Mouse (Mus musculus) forebrain, embryonic 14.5 days (tissue): ENCODE measurements around the gene Kat6b. TPM values are rescaled to one million over a fixed set of nuclear protein-coding genes. Genes with fewer than 3 reads are reported as not detected.

Experiments
- ATAC-seq: fragments of 200-750 bp; cut with Nextera tagmentation; 2 replicates; pipeline ENCODE4 v1.8.0; 2017; ENCODE audit warnings: mild to moderate bottlenecking, moderate library complexity
- DNase-seq: peaks from one replicate; pipeline ENCODE4 v3.0.0-alpha.2; 2015; ENCODE audit warnings: low spot score
- H3K27ac ChIP-seq: fragments of 300-500 bp; sonication (generic); 2 replicates; pipeline ENCODE4 v1.5.1; 2014; ENCODE audit warnings: low read depth, mild to moderate bottlenecking, control low read depth, low read length, moderate library complexity
- H3K27me3 ChIP-seq: fragments of 300-500 bp; sonication (generic); replicated peaks from 2 replicates; pipeline ENCODE4 v1.6.1; 2014; ENCODE audit warnings: low read length, control low read depth, mixed read lengths; ENCODE audit not compliant: control insufficient read depth, insufficient read depth
- H3K36me3 ChIP-seq: fragments of 300-500 bp; sonication (generic); 2 replicates; pipeline ENCODE4 v1.6.1; 2014; ENCODE audit warnings: low read length, control low read depth; ENCODE audit not compliant: control insufficient read depth, insufficient read depth
- H3K4me1 ChIP-seq: fragments of 300-500 bp; sonication (generic); 2 replicates; pipeline ENCODE4 v1.6.1; 2014; ENCODE audit warnings: antibody characterized with exemption, low read length, control low read depth; ENCODE audit not compliant: control insufficient read depth, insufficient read depth
- H3K4me2 ChIP-seq: fragments of 300-500 bp; sonication (generic); 2 replicates; pipeline ENCODE4 v1.6.1; 2014; ENCODE audit warnings: mild to moderate bottlenecking, control low read depth, low read length
- H3K4me3 ChIP-seq: fragments of 300-500 bp; sonication (generic); 2 replicates; pipeline ENCODE4 v1.5.1; 2014; ENCODE audit warnings: low read depth, low read length, control low read depth
- H3K9ac ChIP-seq: fragments of 300-500 bp; sonication (generic); 2 replicates; pipeline ENCODE4 v1.6.1; 2014; ENCODE audit warnings: mild to moderate bottlenecking, low read length, control low read depth, moderate library complexity
- H3K9me3 ChIP-seq: fragments of 300-500 bp; sonication (generic); replicated peaks from 2 replicates; pipeline ENCODE4 v1.6.1; 2016; ENCODE audit warnings: low read length, control low read depth, mixed read lengths; ENCODE audit not compliant: control insufficient read depth
- WGBS: fragments of 180-500 bp; shearing (Covaris S2); extraction: QIAGEN DNeasy Blood & Tissue Kit; methylation state at CpG from one replicate; pipeline ENCODE4 v1.1.7; 2014; 5-methylcytosine and 5-hydroxymethylcytosine counted together
- polyA plus RNA-seq: library from polyadenylated mRNA; unstranded; fragments of >200 nt; fragmentation: Nextera tagmentation; extraction: Ambion mirVana; gene quantifications from 2 replicates; pipeline ENCODE4 v1.2.1, GENCODE M21; 2014

Gene Kat6b
- 28.8 and 34.6 TPM in 2 replicates for polyA plus RNA-seq

GRCm38 (mm10) chr14:21481231-21481630 is at the start of gene Kat6b:
TSS of gene Kat6b (plus strand) at chr14:21481434.
- Histone ChIP-seq H3K4me1 (no peaks in the 10 kb centered on the region), H3K4me2 (no peak within 1 kb of the TSS), H3K9ac (no peak within 1 kb of the TSS), H3K36me3 (no peaks in the 10 kb centered on the region), H3K4me3 (no peak within 1 kb of the TSS), H3K27me3 (no peaks in the 10 kb centered on the region), H3K9me3 (no peaks in the 10 kb centered on the region), H3K27ac (no peak within 1 kb of the TSS)
- 94% methylated on average over 7 of the region's 7 CpGs for WGBS
- no peak for DNase-seq
- no peak for ATAC-seq

- WGBS: 90% methylated on average over 4 of the region's 4 CpGs
- H3K9me3 ChIP-seq: no peaks in the 10 kb centered on the region
- H3K4me1 ChIP-seq: peaks cover 4% of the 10 kb centered on the region
- no peak overlapping the region for H3K4me2 ChIP-seq
- no peaks in the 10 kb centered on the region for H3K36me3 ChIP-seq
- no peak overlapping the region for H3K9ac ChIP-seq
- H3K4me3 ChIP-seq: no peak overlapping the region
- no peak for ATAC-seq
- DNase-seq: no peak
- no peaks in the 10 kb centered on the region for H3K27me3 ChIP-seq
- no peak overlapping the region for H3K27ac ChIP-seq
Measured at GRCm38 (mm10) chr14:21433415-21433814, 47.8 kb upstream of the Kat6b start.

- no peaks in the 10 kb centered on the region for H3K27me3 ChIP-seq
- ATAC-seq (no peak), DNase-seq (no peak)
- H3K9me3 ChIP-seq: no peaks in the 10 kb centered on the region
- no peaks in the 10 kb centered on the region for H3K4me1 ChIP-seq
- no peak overlapping the region for H3K4me2 ChIP-seq
- no peak overlapping the region for H3K9ac ChIP-seq
- WGBS: 93% methylated on average over 5 of the region's 5 CpGs
- no peak overlapping the region for H3K27ac ChIP-seq
- H3K4me3 ChIP-seq: no peak overlapping the region
- H3K36me3 ChIP-seq: no peaks in the 10 kb centered on the region
Measured at GRCm38 (mm10) chr14:21433995-21434394, 47.2 kb upstream of the Kat6b start.

- Histone ChIP-seq H3K27ac (no peak overlapping the region), H3K4me2 (no peak overlapping the region), H3K27me3 (no peaks in the 10 kb centered on the region), H3K4me3 (no peak overlapping the region), H3K9ac (no peak overlapping the region), H3K9me3 (no peaks in the 10 kb centered on the region), H3K4me1 (no peaks in the 10 kb centered on the region), H3K36me3 (no peaks in the 10 kb centered on the region)
- ATAC-seq (no peak), DNase-seq (peak; percentile 20)
- WGBS: 48% methylated on average over 9 of the region's 9 CpGs
Measured at GRCm38 (mm10) chr14:21434686-21435085, 46.5 kb upstream of the Kat6b start.

- H3K4me3 ChIP-seq: no peak overlapping the region
- WGBS: 39% methylated on average over 4 of the region's 4 CpGs
- DNase-seq (peak; percentile 51), ATAC-seq (peak; percentile 55)
- H3K27ac ChIP-seq: no peak overlapping the region
- no peaks in the 10 kb centered on the region for H3K36me3 ChIP-seq
- H3K9me3 ChIP-seq: no peaks in the 10 kb centered on the region
- H3K27me3 ChIP-seq: no peaks in the 10 kb centered on the region
- H3K4me1 ChIP-seq: no peaks in the 10 kb centered on the region
- H3K9ac ChIP-seq: no peak overlapping the region
- H3K4me2 ChIP-seq: no peak overlapping the region
Measured at GRCm38 (mm10) chr14:21439785-21440184, 41.4 kb upstream of the Kat6b start.

- Histone ChIP-seq H3K27ac (no peak overlapping the region), H3K9ac (no peak overlapping the region), H3K4me3 (no peak overlapping the region), H3K9me3 (no peaks in the 10 kb centered on the region; the same call in 1 of the 2 replicates), H3K4me2 (no peak overlapping the region), H3K36me3 (no peaks in the 10 kb centered on the region), H3K4me1 (no peaks in the 10 kb centered on the region), H3K27me3 (no peaks in the 10 kb centered on the region)
- no peak for DNase-seq
- 94% methylated on average over 2 of the region's 2 CpGs for WGBS
- ATAC-seq: no peak
Measured at GRCm38 (mm10) chr14:21440526-21440925, 40.7 kb upstream of the Kat6b start.

- ATAC-seq (no peak), DNase-seq (no peak)
- Histone ChIP-seq H3K4me3 (no peak overlapping the region), H3K27ac (no peak overlapping the region), H3K4me1 (no peaks in the 10 kb centered on the region), H3K36me3 (no peaks in the 10 kb centered on the region), H3K9me3 (no peaks in the 10 kb centered on the region; the same call in 1 of the 2 replicates), H3K4me2 (no peak overlapping the region), H3K9ac (no peak overlapping the region), H3K27me3 (no peaks in the 10 kb centered on the region)
- 83% methylated on average over 10 of the region's 10 CpGs for WGBS
Measured at GRCm38 (mm10) chr14:21441772-21442533, 39.3 kb upstream of the Kat6b start.

- Histone ChIP-seq H3K36me3 (no peaks in the 10 kb centered on the region), H3K4me1 (no peaks in the 10 kb centered on the region), H3K9ac (no peak overlapping the region), H3K27ac (no peak overlapping the region), H3K4me3 (no peak overlapping the region), H3K27me3 (no peaks in the 10 kb centered on the region), H3K9me3 (no peaks in the 10 kb centered on the region), H3K4me2 (no peak overlapping the region)
- ATAC-seq: no peak
- no peak for DNase-seq
- WGBS: 66% methylated on average over 4 of the region's 4 CpGs
Measured at GRCm38 (mm10) chr14:21452581-21452980, 28.7 kb upstream of the Kat6b start.

GRCm38 (mm10) chr14:21453896-21454295 is 27.3 kb upstream of the Kat6b start:
- no peaks in the 10 kb centered on the region for H3K27me3 ChIP-seq
- no peak overlapping the region for H3K4me3 ChIP-seq
- H3K27ac ChIP-seq: no peak overlapping the region
- no peaks in the 10 kb centered on the region for H3K36me3 ChIP-seq
- WGBS: 76% methylated on average over 2 of the region's 2 CpGs
- no peaks in the 10 kb centered on the region for H3K4me1 ChIP-seq
- DNase-seq: no peak
- ATAC-seq: no peak
- no peaks in the 10 kb centered on the region for H3K9me3 ChIP-seq
- H3K4me2 ChIP-seq: no peak overlapping the region
- no peak overlapping the region for H3K9ac ChIP-seq
